Mouse (Mus musculus) retina, postnatal 7 days (tissue): ENCODE results near the gene Tuba4a.

Source experiments
- DNase-seq: peaks from one replicate; pipeline ENCODE4 v3.0.0-alpha.2; 2012; ENCODE audit warnings: low read depth, low spot score

The Tuba4a gene

GRCm38 (mm10) chr1:75168093-75168471 is 51.6 kb downstream of the Tuba4a start:
- DNase-seq, result no peak
